Mouse (Mus musculus): ENCODE measurements around the gene Prr36. TPM values are rescaled to one million over a fixed set of nuclear protein-coding genes. Genes with fewer than 3 reads are reported as not detected.
A peak's percentile ranks its signal among the peaks of the same experiment; 100 is the strongest.
"Not testable (repeated sequence)": the region's sequence is repeated elsewhere in the genome, so short reads cannot be mapped to it uniquely, and the experiment has no call there.

The Prr36 gene
- 0.19 TPM in 1 of 3 replicates, not detected in the others for total RNA-seq (2017)

- ATAC-seq (replicated peaks; ENCODE audit: insufficient number of reproducible peaks, low FRiP score, low TSS enrichment, poor library complexity, severe bottlenecking) = no peak
These were observed at the start of gene Prr36 for GRCm38 (mm10) chr8:4216791-4217621. Prr36 (minus strand) TSS chr8:4217459.

- ATAC-seq (replicated peaks; ENCODE audit: insufficient number of reproducible peaks, low FRiP score, low TSS enrichment, poor library complexity, severe bottlenecking) = no peak
These were observed 48.1 kb upstream of the Prr36 start for GRCm38 (mm10) chr8:4265160-4265914.

GRCm38 (mm10) chr8:4263105-4263791 lies 46.0 kb upstream of the Prr36 start:
- no peak for ATAC-seq (replicated peaks; ENCODE audit: insufficient number of reproducible peaks, low FRiP score, low TSS enrichment, poor library complexity, severe bottlenecking)

DNA sequence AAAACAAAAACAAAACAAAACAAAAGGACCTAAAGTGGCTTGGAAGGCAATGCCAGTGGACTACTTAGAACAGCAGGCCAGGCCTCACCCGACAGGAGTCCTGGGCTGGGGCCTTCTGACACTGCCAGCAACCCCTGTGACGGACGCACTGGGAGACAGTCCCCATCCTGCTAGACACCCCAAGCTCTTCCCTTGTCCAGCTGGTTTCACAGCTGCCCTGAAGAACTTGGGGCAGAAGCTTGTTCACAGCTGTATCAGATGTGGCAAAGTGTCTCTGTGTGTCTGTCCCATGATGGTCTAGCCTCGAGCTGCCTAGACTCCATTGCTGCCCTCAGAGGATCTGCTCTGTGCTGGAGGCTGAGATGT lies 42.5 kb upstream of the Prr36 start:
- ATAC-seq (replicated peaks; ENCODE audit: insufficient number of reproducible peaks, low FRiP score, low TSS enrichment, poor library complexity, severe bottlenecking) = no peak

GRCm38 (mm10) chr8:4259125-4259804 lies 42.0 kb upstream of the Prr36 start, which contains the start of gene Ctxn1:
Ctxn1 (minus strand) TSS chr8:4259274.
- peak; percentile 79 for ATAC-seq (replicated peaks; ENCODE audit: insufficient number of reproducible peaks, low FRiP score, low TSS enrichment, poor library complexity, severe bottlenecking)

- no peak for ATAC-seq (replicated peaks; ENCODE audit: insufficient number of reproducible peaks, low FRiP score, low TSS enrichment, poor library complexity, severe bottlenecking)
These were observed 41.4 kb upstream of the Prr36 start for GRCm38 (mm10) chr8:4258678-4259077.

DNA sequence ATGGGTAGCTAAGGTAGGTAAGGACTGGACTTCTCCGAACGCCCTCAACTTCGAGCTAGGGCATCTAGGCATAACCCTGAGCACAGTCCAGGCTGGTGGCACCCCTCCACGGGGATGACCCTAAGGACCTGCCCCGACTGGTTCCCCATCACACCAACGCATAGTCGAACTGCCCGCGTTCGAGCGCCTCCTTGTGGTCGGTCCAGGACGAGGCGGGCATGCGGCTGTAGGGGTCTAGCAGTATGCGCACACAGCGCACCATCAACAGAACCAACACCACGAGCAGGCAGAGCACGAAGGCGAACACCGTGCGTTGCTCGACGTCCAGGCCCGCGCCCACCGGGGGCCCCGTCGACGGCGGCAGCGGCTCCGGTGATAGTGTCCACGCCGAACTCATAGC lies 41.0 kb upstream of the Prr36 start:
- peak; percentile 57; the same call in 1 of the 2 replicates for ATAC-seq (replicated peaks; ENCODE audit: insufficient number of reproducible peaks, low FRiP score, low TSS enrichment, poor library complexity, severe bottlenecking)

GRCm38 (mm10) chr8:4257350-4257749 lies 40.1 kb upstream of the Prr36 start:
- ATAC-seq (replicated peaks; ENCODE audit: insufficient number of reproducible peaks, low FRiP score, low TSS enrichment, poor library complexity, severe bottlenecking) = no peak

- no peak for ATAC-seq (replicated peaks; ENCODE audit: insufficient number of reproducible peaks, low FRiP score, low TSS enrichment, poor library complexity, severe bottlenecking)
These were observed 39.7 kb upstream of the Prr36 start for GRCm38 (mm10) chr8:4256911-4257310.

- not testable (repeated sequence) for ATAC-seq (replicated peaks; ENCODE audit: insufficient number of reproducible peaks, low FRiP score, low TSS enrichment, poor library complexity, severe bottlenecking)
These were observed 38.2 kb upstream of the Prr36 start for GRCm38 (mm10) chr8:4255471-4255870.

DNA sequence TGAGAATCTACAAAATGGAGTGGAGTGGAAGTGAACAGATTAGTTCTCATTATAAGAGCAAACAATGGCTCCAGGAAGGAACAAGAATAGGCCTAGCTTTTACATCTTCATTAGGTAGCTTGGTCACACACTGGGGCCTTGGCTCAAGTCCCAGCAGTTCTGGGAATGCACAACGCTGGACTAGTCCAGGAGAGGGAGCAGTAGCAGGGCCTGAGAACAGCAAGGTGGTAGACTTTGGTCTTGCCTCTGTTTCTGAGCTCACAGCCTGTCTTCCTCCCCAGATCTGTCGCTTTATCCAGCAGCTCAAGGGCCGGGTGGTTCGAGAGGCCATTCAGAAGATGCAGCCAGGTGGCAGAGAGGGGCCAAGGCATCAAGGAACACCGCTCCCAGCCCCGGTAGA lies 36.7 kb upstream of the Prr36 start:
- no peak for ATAC-seq (replicated peaks; ENCODE audit: insufficient number of reproducible peaks, low FRiP score, low TSS enrichment, poor library complexity, severe bottlenecking)

DNA sequence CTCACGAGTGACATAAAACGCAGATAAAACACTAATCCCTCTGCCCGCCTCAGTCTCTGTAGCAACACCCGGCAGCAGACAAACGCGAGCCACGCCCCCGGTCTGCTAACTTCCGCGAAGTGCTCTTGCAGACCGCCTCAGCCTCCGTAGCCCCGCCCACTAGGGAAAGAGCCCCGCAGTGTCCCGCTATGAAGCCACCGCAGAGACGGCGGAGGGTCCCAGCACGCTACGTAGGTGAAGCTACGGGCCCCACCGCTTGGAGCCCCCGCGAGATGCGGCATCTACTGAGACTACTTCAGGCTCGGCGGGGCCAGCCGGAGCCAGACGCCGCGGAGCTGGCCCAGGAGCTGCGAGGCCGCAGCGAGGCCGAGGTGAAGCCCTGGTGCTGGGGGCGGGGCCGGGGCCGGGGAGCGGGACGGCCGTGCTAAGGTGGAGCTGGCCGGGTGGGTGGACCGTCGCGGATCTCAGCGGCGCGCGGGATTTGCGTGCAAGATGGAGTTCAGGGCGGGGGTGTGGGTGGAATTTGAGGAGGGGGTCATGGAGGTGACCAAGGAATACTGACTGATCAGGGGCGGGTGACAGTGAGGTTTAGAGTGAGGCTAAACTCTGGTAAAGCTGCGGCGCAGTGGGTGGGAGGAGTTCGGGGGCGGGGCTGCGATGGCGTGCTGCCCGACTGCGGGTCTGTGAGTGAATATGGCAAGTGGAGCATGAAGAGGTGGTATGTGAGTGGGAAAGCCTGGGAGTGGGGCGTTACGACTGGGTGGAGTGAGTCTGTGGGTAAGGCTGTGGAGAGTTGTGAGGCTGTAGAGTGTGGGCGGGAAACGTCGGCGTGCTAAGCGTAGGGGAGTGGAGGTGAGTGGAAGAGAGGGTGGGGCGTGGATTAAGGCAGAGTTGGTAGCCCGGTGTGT lies 35.9 kb upstream of the Prr36 start, which contains the start of gene Snapc2:
TSS of gene Snapc2 (plus strand) at position 147 of the 908 bp plus-strand sequence.
- ATAC-seq (replicated peaks; ENCODE audit: insufficient number of reproducible peaks, low FRiP score, low TSS enrichment, poor library complexity, severe bottlenecking) = peak; percentile 79

GRCm38 (mm10) chr8:4252116-4252760 lies 35.0 kb upstream of the Prr36 start:
- ATAC-seq (replicated peaks; ENCODE audit: insufficient number of reproducible peaks, low FRiP score, low TSS enrichment, poor library complexity, severe bottlenecking) = no peak

DNA sequence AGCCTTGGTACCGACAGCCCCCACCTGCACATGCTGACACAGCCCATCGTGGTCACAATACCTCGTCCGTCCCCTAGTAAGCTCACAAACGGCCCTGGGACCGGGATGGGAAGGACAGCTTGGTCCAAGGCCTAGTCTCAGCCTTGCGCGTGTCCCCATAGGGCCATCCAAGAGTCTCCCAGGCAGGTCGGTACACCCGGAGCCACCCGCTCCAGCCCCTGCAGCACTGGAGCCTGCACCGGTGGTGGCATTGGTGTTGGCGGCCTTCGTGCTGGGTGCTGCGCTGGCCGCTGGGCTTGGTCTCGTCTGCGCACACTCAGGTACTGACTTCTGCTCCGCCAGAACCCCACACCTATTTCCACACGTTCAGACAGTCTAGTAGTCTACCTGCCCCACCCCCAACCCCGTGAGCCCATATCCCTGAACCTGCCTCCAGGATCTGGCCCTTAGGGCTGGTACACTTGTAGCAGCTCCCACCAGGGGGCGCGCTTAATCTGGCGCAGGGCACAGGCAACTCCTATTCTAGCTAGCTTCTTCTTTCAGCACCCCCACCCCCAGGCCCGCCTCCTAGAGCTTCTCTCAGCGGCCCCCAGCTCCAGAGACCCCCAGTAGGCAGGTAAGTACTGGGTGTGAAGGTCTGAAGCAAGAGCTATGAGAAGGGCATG lies 33.2 kb upstream of the Prr36 start:
- ATAC-seq (replicated peaks; ENCODE audit: insufficient number of reproducible peaks, low FRiP score, low TSS enrichment, poor library complexity, severe bottlenecking) = peak; percentile 53

DNA sequence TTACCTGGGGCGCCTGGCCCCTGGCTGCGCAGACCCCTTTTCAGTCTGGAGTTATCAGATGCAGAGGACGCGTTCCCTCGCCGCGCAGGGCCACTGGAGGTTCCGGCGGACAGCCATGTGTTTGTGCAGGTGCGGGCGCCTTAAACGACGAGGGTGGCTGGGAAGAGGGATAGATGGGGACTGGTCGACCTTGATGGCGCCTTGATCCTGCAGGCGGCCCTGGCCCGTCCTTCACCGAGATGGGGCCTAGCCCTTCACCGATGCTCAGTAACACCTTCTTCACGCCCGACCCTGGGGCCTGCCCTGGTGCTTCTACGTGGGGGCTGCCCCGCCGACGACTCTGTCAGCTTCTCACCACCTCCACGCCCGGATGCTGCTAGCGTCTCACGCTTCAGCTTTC lies 32.0 kb upstream of the Prr36 start:
- ATAC-seq (replicated peaks; ENCODE audit: insufficient number of reproducible peaks, low FRiP score, low TSS enrichment, poor library complexity, severe bottlenecking) = no peak

- no peak for ATAC-seq (replicated peaks; ENCODE audit: insufficient number of reproducible peaks, low FRiP score, low TSS enrichment, poor library complexity, severe bottlenecking)
These were observed 30.8 kb upstream of the Prr36 start, which contains the start of gene Tgfbr3l for GRCm38 (mm10) chr8:4247951-4248540. Tgfbr3l (plus strand) TSS chr8:4248214.
